Mouse (Mus musculus) frontal cortex, postnatal 10 days (tissue): ENCODE results near the gene Dcun1d3.

ENCODE experiments used
- DNase-seq, 2 experiments: peaks; one replicate each; pipeline ENCODE4 v3.0.0; 2022; ENCODE audit warnings: low spot score in 2 of 2, mixed read lengths in 1 of 2

The Dcun1d3 gene

DNA sequence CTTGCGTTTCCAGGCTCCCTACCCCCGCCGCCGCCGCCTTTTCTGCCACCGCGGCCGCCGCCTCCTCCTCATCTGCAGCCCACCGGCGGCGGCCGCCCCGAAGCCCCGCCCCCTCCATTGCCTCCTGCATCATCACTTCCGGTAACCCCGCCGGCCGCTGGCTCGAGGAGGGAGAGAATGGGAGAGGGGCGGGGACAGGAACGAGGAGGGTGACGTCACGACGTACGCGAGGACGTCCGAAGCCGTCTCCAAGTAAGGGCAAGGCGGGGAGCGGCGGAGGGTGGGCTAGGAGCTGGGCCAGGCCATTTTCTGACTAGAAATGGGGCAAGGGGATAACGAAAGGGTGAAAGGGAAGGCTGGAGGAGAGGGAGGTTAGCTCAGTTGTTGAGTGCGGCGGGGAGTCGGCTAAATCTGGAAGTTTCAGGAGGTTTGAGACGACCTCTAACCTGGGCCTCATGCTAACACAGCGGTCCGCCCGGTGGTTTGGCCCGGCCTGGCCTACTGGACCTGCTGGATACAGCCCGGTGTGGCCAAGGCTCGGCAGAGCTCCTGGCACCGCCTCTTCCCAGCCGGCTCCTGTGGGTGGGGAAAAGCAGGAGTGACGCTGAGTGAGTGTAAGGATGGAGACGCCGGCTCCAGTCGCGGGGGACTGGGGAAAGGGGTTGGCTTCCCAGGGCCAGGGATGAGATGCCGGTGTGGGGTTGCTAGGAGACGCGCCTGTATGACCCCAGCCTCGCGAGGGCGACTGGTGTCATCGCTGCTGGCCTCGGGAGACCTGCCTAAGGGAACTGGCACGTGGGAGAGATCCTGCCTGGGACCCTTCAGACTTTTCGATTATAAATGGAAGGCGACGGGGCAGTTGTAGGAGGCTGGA is at the start of gene Dcun1d3, which contains the start of gene Lyrm1:
TSS of gene Dcun1d3 (minus strand) at position 660 of the 874 bp plus-strand sequence.
TSS of gene Lyrm1 (plus strand) at position 223 of the 874 bp plus-strand sequence.
- DNase-seq = peak; percentile 98

GRCm38 (mm10) chr7:119941569-119941968 is 45.5 kb upstream of the Dcun1d3 start:
- no peak for DNase-seq

DNA sequence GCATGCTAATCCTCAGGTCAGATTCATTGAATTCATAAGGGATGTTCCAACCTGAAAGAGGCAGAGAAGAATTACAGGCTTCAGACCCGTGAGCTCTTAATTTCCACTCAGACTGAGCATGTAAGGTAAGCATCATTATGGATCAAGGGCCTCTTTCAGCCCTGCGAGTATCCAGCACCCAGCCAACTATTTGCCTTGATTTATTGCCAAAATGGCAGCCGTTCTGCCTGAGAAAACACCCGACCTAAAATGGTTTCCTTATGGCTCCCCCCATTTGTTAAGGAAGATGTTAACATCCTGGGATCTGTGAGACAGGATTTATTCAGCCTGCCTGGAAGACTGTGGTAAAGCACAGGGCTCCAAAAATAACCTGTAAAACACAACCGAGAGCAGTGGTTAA is 40.9 kb upstream of the Dcun1d3 start:
- no peak for DNase-seq

DNA sequence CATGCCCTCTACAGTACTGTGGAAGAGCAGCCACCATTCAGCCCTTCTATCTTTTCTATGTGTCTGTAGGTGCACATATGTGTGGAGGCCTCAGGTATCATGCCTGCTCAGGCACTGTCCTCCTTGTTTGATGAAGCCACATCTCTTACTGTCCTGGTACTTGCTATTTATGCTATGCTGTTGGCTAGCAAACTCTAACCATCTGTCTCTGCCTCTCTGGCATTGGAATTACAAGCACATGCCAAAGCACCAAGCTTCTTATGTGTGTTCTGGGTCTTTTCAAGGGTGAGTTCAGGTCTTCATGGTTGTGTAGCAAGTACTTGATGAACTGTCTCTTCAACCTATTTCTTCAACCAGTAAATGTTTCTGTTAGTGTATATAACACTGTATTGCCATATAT is 40.2 kb upstream of the Dcun1d3 start:
- DNase-seq = no peak

- DNase-seq = no peak
These were observed 32.8 kb upstream of the Dcun1d3 start for GRCm38 (mm10) chr7:119928783-119929440.

GRCm38 (mm10) chr7:119921054-119921453 is 25.0 kb upstream of the Dcun1d3 start:
- no peak for DNase-seq

DNA sequence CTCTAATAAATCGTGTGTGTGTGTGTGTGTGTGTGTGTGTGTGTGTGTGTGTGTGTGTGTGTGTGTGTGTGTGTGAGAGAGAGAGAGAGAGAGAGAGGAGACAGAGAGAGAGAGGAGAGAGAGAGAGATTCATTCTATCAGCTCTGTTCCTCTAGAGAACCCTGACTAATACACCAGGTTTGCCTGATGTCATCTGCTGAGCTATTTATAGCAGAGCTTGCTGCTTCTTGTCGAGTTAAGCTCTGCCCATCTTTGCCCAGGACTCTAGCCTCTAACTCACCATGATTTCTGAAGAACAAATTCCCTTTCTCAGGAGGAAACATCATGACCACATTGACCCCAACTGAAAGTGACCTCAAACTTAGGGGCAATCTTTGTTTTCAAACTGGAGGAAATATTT is 24.4 kb upstream of the Dcun1d3 start:
- DNase-seq = no peak

DNA sequence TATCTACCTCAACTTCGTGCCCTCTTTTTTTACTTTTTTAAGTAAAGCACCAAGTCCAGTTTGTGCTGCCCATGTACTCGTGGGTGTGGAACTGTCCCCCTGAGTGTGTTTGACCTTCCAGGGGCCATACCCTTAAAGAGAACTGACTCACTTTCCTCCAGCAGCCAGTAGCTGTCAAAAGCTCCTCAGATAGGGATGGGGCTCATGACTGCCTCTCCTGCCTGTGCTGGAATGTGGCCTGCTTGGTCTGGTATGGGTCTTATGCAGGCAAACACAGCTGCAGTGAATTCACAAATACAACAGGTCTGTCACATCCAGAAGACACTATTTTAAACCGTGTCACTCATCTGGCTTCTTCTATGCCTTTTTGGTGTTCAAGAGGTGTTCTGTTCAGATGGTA is 15.6 kb upstream of the Dcun1d3 start:
- DNase-seq = no peak

- DNase-seq = no peak
These were observed 10.6 kb upstream of the Dcun1d3 start for GRCm38 (mm10) chr7:119906523-119907215.

- no peak for DNase-seq
These were observed 3.4 kb upstream of the Dcun1d3 start for GRCm38 (mm10) chr7:119899386-119900057.

GRCm38 (mm10) chr7:119898247-119898856 is 2.3 kb upstream of the Dcun1d3 start:
- no peak for DNase-seq

- no peak for DNase-seq
These were observed 1.5 kb upstream of the Dcun1d3 start for GRCm38 (mm10) chr7:119897521-119898109.

- DNase-seq = peak in 1 of 2 experiments; percentile 55
These were observed 1.1 kb downstream of the Dcun1d3 start for GRCm38 (mm10) chr7:119894818-119895544.

DNA sequence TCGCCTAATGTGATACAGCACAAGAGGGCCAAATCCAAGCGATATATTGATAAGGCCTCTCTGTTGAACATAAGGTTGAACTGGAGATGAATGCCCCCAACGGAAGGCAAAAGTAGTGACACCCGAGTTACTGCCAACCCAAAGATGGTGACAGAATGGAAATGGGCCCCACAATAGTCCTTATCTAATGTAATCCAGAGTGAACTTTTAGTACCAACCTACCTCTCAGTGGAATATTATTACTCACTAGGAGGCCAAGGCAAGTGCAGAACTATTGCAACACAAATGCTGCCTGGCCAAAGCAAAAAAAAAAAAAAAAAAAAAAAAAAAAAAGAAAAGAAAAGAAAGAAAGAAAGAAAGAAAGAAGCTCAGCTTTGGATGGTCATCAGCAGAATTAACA is 3.4 kb downstream of the Dcun1d3 start:
- no peak for DNase-seq

DNA sequence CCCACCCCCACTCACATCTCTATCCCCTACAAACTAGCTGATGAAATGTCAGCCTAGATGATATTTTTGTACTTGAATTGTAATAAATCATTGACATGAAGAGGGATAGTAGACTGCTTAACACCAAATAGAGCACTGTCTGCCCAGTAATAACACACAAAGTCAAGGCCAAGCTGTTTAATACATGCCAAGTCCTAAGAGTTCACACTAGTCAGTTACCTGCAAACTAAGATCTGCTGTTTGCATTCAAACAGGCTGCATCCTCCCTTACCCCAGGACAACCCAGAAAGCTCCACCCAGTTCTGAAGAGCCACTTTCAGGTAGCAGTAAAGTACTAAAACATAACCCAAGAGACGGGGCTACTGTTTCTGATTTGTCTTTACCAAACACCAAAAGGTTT is 3.9 kb downstream of the Dcun1d3 start:
- DNase-seq = no peak

GRCm38 (mm10) chr7:119887887-119888286 is 8.2 kb downstream of the Dcun1d3 start:
- DNase-seq = no peak

GRCm38 (mm10) chr7:119881229-119881628 is 14.9 kb downstream of the Dcun1d3 start:
- DNase-seq = no peak

DNA sequence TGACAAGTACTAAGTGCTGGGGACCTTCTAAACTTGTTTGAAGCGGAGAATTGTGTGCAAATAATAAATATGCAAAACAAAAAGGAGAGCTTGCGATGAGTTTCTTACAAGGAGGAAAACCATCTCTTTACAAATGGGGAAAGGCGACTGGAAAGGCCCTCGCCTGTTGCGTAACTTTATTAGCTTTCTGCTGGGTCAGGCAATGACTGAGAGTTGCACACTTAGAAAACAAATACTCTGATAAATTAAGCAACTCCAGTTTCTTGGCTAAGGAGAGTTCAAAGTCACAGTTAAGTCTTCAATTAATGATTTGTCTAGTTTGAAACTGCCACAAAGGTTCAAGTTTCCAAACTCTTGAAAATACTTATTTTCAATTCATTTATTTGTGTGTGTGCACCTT is 15.8 kb downstream of the Dcun1d3 start:
- DNase-seq = no peak

GRCm38 (mm10) chr7:119879171-119879570 is 16.9 kb downstream of the Dcun1d3 start:
- DNase-seq = no peak

- DNase-seq = peak in 1 of 2 experiments; percentile 37
These were observed 20.2 kb downstream of the Dcun1d3 start for GRCm38 (mm10) chr7:119875776-119876440.
